Mouse (Mus musculus): ENCODE measurements around the gene Klk1b11. TPM values are rescaled to one million over a fixed set of nuclear protein-coding genes. Genes with fewer than 3 reads are reported as not detected.
"Not testable (repeated sequence)": the region's sequence is repeated elsewhere in the genome, so short reads cannot be mapped to it uniquely, and the experiment has no call there.

Klk1b11 gene
- not detected for total RNA-seq (2021)
- long read RNA-seq, experiment 1, result 0 reads
- long read RNA-seq, experiment 2, result 0 reads

DNA sequence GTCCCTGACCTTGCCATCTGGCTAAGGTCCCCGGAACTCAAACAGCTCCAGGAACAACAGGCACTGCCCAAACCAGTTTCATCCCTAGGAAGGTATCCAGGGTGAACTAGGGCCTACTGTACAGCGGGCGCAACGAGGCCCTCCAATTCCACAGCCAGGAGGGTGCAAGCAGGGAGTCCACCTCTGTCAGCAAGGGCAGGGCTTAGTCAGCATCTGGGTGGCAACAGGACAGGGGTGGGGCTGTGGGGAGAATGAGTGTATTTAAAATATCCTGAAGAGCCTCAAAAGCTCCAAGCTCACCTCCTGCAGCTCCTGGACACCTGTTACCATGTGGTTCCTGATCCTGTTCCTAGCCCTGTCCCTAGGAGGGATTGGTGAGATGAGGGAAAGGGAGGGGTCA is at the start of gene Klk1b11:
Klk1b11 (plus strand) TSS at position 301 of the 400 bp plus-strand sequence.
- intact Hi-C loops (cut with DNase I); DNase-seq (ENCODE audit: low spot score in 2 of 2): not testable (repeated sequence)

- DNase-seq (ENCODE audit: low spot score in 2 of 2), result no peak
- intact Hi-C loops (cut with DNase I), result no loop called here
Measured at GRCm38 (mm10) chr7:43950364-43950763, 45.3 kb upstream of the Klk1b11 start, which contains the start of gene Klk1b8. Klk1b8 (plus strand) TSS chr7:43950664.

- peak; percentile 6 to 35 for DNase-seq (ENCODE audit: low spot score in 2 of 2)
- intact Hi-C loops (cut with DNase I), result no loop called here
Measured at GRCm38 (mm10) chr7:43952703-43953102, 43.0 kb upstream of the Klk1b11 start.

- intact Hi-C loops (cut with DNase I), result no loop called here
- DNase-seq (ENCODE audit: low spot score in 2 of 2), result no peak
Measured at GRCm38 (mm10) chr7:43966451-43966850, 29.2 kb upstream of the Klk1b11 start, which contains the start of gene Klk1b1. Klk1b1 (plus strand) TSS chr7:43966751.

DNA sequence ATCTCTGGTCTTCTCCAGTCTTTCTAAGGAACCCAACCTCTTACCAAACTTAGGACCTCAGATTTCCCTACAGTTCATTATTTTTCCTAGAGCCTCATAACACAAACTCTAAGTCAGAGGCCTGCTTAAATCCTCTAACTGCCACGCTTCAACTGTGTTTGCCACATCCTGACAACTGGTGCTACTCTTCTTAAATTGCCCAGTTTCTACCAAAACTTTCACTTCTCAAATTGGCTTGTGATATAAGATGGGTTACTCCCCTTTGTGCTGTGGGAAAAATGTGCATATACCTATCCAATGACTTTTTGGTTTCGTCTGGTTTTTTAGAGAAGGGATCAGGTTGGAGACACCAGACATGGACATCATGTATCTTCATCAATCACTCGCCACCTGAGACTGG is 28.6 kb upstream of the Klk1b11 start:
- DNase-seq (ENCODE audit: low spot score in 2 of 2), result no peak
- intact Hi-C loops (cut with DNase I), result no loop called here

GRCm38 (mm10) chr7:43967612-43968011 is 28.1 kb upstream of the Klk1b11 start:
- no peak for DNase-seq (ENCODE audit: low spot score in 2 of 2)
- intact Hi-C loops (cut with DNase I), result no loop called here

DNA sequence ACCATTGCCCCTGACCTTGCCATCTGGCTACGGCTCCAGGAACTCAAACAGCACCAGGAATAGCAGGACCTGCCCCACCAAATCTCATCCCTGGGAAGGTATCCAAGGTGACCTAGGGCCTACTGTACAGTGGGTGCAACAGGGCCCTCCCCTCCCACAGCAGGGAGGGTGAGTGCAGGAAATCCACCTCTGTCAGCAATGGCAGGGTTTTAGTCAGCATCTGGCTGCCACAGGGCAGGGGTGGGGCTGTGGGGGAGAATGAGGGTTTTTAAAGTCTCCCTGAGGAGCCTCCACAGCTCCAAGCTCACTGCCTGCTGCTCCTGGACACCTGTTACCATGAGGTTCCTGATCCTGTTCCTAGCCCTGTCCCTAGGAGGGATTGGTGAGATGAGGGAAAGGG is 19.9 kb upstream of the Klk1b11 start, which contains the start of gene Klk1b9:
Klk1b9 (plus strand) TSS at position 301 of the 400 bp plus-strand sequence.
- intact Hi-C loops (cut with DNase I); DNase-seq (ENCODE audit: low spot score in 2 of 2): not testable (repeated sequence)

- no peak for DNase-seq (ENCODE audit: low spot score in 2 of 2)
- intact Hi-C loops (cut with DNase I), result no loop called here
Measured at GRCm38 (mm10) chr7:43985657-43986056, 10.0 kb upstream of the Klk1b11 start.

- intact Hi-C loops (cut with DNase I); DNase-seq (ENCODE audit: low spot score in 2 of 2): not testable (repeated sequence)
Measured at GRCm38 (mm10) chr7:43994821-43995220, 856 bp upstream of the Klk1b11 start.

- intact Hi-C loops (cut with DNase I), result no loop called here
- no peak for DNase-seq (ENCODE audit: low spot score in 2 of 2)
Measured at GRCm38 (mm10) chr7:44004847-44005246, 9.2 kb downstream of the Klk1b11 start.

GRCm38 (mm10) chr7:44011868-44012267 is 16.2 kb downstream of the Klk1b11 start, which contains the start of gene Klk1b26:
Klk1b26 (plus strand) TSS chr7:44012168.
- intact Hi-C loops (cut with DNase I); DNase-seq (ENCODE audit: low spot score in 2 of 2): not testable (repeated sequence)

DNA sequence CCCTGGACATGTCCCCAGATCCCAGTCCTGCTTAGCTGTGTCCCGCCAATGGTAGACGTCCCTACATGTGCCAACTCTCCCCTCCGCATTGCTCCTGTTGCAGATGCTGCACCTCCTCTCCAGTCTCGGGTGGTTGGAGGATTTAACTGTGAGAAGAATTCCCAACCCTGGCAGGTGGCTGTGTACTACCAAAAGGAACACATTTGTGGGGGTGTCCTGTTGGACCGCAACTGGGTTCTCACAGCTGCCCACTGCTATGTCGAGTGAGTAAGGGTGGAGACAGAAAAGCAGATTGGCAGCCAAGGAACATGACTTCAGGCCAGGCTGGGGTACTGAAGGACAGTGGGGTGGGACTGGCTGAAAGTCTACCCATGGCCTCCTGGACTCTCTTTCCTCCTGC is 19.0 kb downstream of the Klk1b11 start:
- peak in 1 of 2 experiments; percentile 23 for DNase-seq (ENCODE audit: low spot score in 2 of 2)
- intact Hi-C loops (cut with DNase I), result not testable (repeated sequence)

DNA sequence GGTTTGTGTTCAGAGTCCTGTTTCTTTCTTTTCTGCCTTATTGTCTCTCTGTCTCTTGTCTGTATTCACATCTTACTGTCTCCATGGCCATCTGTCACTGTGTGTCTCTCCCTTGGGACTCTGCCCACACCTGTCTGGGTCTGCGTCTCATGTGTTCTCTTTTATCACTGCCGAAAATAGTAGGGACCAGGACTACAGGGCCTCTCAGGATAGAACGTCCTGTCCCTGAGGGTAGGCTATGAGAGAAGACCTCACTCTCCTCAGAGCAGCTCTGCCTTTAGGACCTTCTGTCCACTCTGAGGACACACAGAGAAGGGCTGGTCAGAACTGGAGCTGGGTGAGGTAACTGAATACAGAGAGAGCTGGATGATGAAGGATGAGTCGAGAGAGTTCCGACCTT is 19.4 kb downstream of the Klk1b11 start:
- DNase-seq (ENCODE audit: low spot score in 2 of 2), result peak in 1 of 2 experiments; percentile 6
- intact Hi-C loops (cut with DNase I), result no loop called here

Other genes with a start within 250 kb of the Klk1b11 start
- not detected for gene Klk12, start 227.0 kb upstream of the Klk1b11 start, total RNA-seq (2021)
- gene Klk11, start 221.3 kb upstream of the Klk1b11 start, total RNA-seq (2021), result not detected
- under 1 TPM in 1 of 2 experiments, not detected in 1; 0.40 TPM for gene Klk10, start 214.8 kb upstream of the Klk1b11 start, total RNA-seq (2021)
- not detected for gene Klk9, start 204.0 kb upstream of the Klk1b11 start, total RNA-seq (2021)
- gene Klk8, start 198.3 kb upstream of the Klk1b11 start, total RNA-seq (2021), result 1 to 10 TPM; 3.3 to 5.5 TPM
- not detected for gene Klk7, start 184.6 kb upstream of the Klk1b11 start, total RNA-seq (2021)
- not detected for gene Klk6, start 171.4 kb upstream of the Klk1b11 start, total RNA-seq (2021)
- gene Klk5, start 153.9 kb upstream of the Klk1b11 start, total RNA-seq (2021), result not detected
- gene Klk4, start 114.7 kb upstream of the Klk1b11 start, total RNA-seq (2021), result not detected
- gene Klk15, start 62.1 kb upstream of the Klk1b11 start, total RNA-seq (2021), result not detected
- gene Klk1b8, start 45.2 kb upstream of the Klk1b11 start, total RNA-seq (2021), result not detected
- gene Klk1b1, start 29.1 kb upstream of the Klk1b11 start, total RNA-seq (2021), result not detected
- not detected for gene Klk1b9, start 19.8 kb upstream of the Klk1b11 start, total RNA-seq (2021)
- gene Klk1b26, start 16.3 kb downstream of the Klk1b11 start, total RNA-seq (2021), result not detected
- not detected for gene Klk1b27, start 56.4 kb downstream of the Klk1b11 start, total RNA-seq (2021)
- not detected for gene Klk1b21, start 106.5 kb downstream of the Klk1b11 start, total RNA-seq (2021)
- gene Klk1b22, start 116.8 kb downstream of the Klk1b11 start, total RNA-seq (2021), result not detected
- not detected for gene Klk1b16, start 140.9 kb downstream of the Klk1b11 start, total RNA-seq (2021)
- not detected for gene Klk1b24, start 192.4 kb downstream of the Klk1b11 start, total RNA-seq (2021)
- gene Klk1b3, start 202.3 kb downstream of the Klk1b11 start, total RNA-seq (2021), result not detected
- not detected for gene Klk1b4, start 211.6 kb downstream of the Klk1b11 start, total RNA-seq (2021)
- not detected for gene Klk1b5, start 220.1 kb downstream of the Klk1b11 start, total RNA-seq (2021)
- gene Klk1, start 229.5 kb downstream of the Klk1b11 start, total RNA-seq (2021), result not detected
- not detected for gene Gm36864, start 240.3 kb downstream of the Klk1b11 start, total RNA-seq (2021)

All from left cerebral cortex, postnatal 14 days (tissue).